Mouse (Mus musculus) neural tube, embryonic 12.5 days (tissue): ENCODE measurements around the gene Klk13. TPM values are rescaled to one million over a fixed set of nuclear protein-coding genes. Genes with fewer than 3 reads are reported as not detected.

Source experiments
- ATAC-seq: fragments of 200-750 bp; cut with Nextera tagmentation; 2 replicates; pipeline ENCODE4 v1.8.0; 2017; ENCODE audit warnings: low read depth, mild to moderate bottlenecking, moderate TSS enrichment, moderate library complexity; ENCODE audit not compliant: low FRiP score
- H3K27ac ChIP-seq: fragments of 300-500 bp; sonication (generic); 2 replicates; pipeline ENCODE4 v1.5.1; 2016
- H3K27me3 ChIP-seq: fragments of 300-500 bp; sonication (generic); replicated peaks from 2 replicates; pipeline ENCODE4 v1.6.1; 2016; ENCODE audit warnings: mild to moderate bottlenecking
- H3K36me3 ChIP-seq: fragments of 300-500 bp; sonication (generic); 2 replicates; pipeline ENCODE4 v1.6.1; 2016; ENCODE audit warnings: mild to moderate bottlenecking
- H3K4me1 ChIP-seq: fragments of 300-500 bp; sonication (generic); 2 replicates; pipeline ENCODE4 v1.6.1; 2016
- H3K4me2 ChIP-seq: fragments of 300-500 bp; sonication (generic); replicated peaks from 2 replicates; pipeline ENCODE4 v1.6.1; 2016; ENCODE audit warnings: mild to moderate bottlenecking
- H3K4me3 ChIP-seq: fragments of 300-500 bp; sonication (generic); 2 replicates; pipeline ENCODE4 v1.5.1; 2016
- H3K9ac ChIP-seq: fragments of 300-500 bp; sonication (generic); 2 replicates; pipeline ENCODE4 v1.6.1; 2016; ENCODE audit warnings: mild to moderate bottlenecking
- H3K9me3 ChIP-seq: fragments of 300-500 bp; sonication (generic); 2 replicates; pipeline ENCODE4 v1.6.1; 2016; ENCODE audit warnings: mild to moderate bottlenecking
- WGBS: fragments of 180-500 bp; shearing (Covaris S2); methylation state at CpG from one replicate; pipeline ENCODE4 v1.1.7; 2016; 5-methylcytosine and 5-hydroxymethylcytosine counted together
- polyA plus RNA-seq: library from polyadenylated mRNA; unstranded; fragments of >200 nt; fragmentation: Nextera tagmentation; extraction: Ambion mirVana; gene quantifications from 2 replicates; pipeline ENCODE4 v1.2.1, GENCODE M21; 2016

Gene Klk13
- polyA plus RNA-seq, 1 experiment from 2014 or later, result 0.10 TPM

DNA sequence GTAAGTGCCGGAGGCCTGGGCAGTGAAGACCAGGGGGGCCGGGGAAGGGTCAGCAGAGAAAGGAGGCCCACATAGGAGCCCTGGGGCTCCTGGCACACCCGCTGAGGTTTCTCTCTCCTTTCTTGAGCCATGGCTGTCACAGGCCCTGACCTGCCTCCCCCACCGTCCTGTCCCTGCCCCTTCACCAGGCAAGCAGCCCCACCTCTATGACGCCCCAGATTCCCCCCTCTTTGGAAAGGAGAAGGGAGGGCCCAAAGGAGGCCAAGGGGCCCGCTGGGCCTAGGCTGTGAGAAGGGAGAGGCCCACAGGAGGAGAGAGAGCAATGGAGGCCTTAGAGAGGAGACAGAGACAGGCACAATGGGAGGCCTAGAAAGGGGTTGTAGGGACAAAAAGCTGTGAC is 62.4 kb downstream of the Klk13 start:
- H3K4me3 ChIP-seq, result no peak overlapping the region
- no peaks in the 10 kb centered on the region for H3K4me1 ChIP-seq
- no peaks in the 10 kb centered on the region for H3K27me3 ChIP-seq
- ATAC-seq, result no peak
- H3K9ac ChIP-seq, result no peak overlapping the region
- WGBS, result 51% methylated on average over 6 of the region's 6 CpGs
- no peak overlapping the region for H3K27ac ChIP-seq
- H3K9me3 ChIP-seq, result no peaks in the 10 kb centered on the region
- H3K4me2 ChIP-seq, result no peak overlapping the region
- no peaks in the 10 kb centered on the region for H3K36me3 ChIP-seq

- Histone ChIP-seq H3K9ac (no peak overlapping the region), H3K4me3 (no peak overlapping the region), H3K36me3 (no peaks in the 10 kb centered on the region), H3K4me1 (no peaks in the 10 kb centered on the region), H3K4me2 (no peak overlapping the region), H3K27me3 (no peaks in the 10 kb centered on the region), H3K27ac (no peak overlapping the region), H3K9me3 (no peaks in the 10 kb centered on the region)
- 52% methylated on average over 7 of the region's 7 CpGs for WGBS
- no peak for ATAC-seq
Observed at GRCm38 (mm10) chr7:43775311-43776057, 63.1 kb downstream of the Klk13 start.

DNA sequence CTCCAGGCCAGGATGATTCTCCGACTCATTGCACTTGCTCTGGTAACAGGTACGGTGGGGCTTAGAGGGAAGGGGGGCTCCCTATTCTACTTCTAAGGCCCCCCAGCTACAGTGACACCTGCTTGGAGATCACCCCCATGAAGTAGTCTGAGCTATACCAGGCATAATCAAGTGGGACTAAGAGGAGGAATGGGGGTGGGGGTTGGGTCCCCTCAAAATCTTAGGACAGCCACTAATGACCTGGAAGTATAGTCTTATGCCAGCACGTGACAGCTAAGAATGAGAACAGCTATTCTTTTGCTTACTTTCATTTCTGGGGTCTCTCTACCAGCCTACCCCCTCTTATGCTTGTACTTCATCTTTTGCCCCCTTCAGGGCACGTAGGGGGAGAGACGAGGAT is 64.1 kb downstream of the Klk13 start:
- H3K27me3 ChIP-seq, result no peaks in the 10 kb centered on the region
- H3K4me3 ChIP-seq, result no peak overlapping the region
- no peak overlapping the region for H3K9ac ChIP-seq
- H3K4me1 ChIP-seq, result no peaks in the 10 kb centered on the region
- no peaks in the 10 kb centered on the region for H3K36me3 ChIP-seq
- H3K4me2 ChIP-seq, result no peak overlapping the region
- no peaks in the 10 kb centered on the region for H3K9me3 ChIP-seq
- ATAC-seq, result no peak
- no peak overlapping the region for H3K27ac ChIP-seq
- WGBS, result 89% methylated on average over 5 of the region's 5 CpGs

Other genes starting within 250 kb of the Klk13 start
- gene Vsig10l, start 249.4 kb upstream of the Klk13 start, polyA plus RNA-seq, result 4.6 and 5.5 TPM in 2 replicates
- gene Iglon5, start 222.5 kb upstream of the Klk13 start, polyA plus RNA-seq, result 4.0 and 4.5 TPM in 2 replicates
- not detected in 2 replicates for gene 4931406B18Rik, start 206.6 kb upstream of the Klk13 start, polyA plus RNA-seq
- 1.1 and 1.6 TPM in 2 replicates for gene Cd33, start 168.1 kb upstream of the Klk13 start, polyA plus RNA-seq
- 8.7 and 10.5 TPM in 2 replicates for gene Zfp658, start 150.3 kb upstream of the Klk13 start, polyA plus RNA-seq
- 14.5 and 15.0 TPM in 2 replicates for gene Zfp719, start 133.0 kb upstream of the Klk13 start, polyA plus RNA-seq
- 0.24 and 0.31 TPM in 2 replicates for gene Zfp819, start 105.4 kb upstream of the Klk13 start, polyA plus RNA-seq
- not detected in 2 replicates for gene Ceacam18, start 77.9 kb upstream of the Klk13 start, polyA plus RNA-seq
- 0.18 and 0.30 TPM in 2 replicates for gene Siglece, start 52.4 kb upstream of the Klk13 start, polyA plus RNA-seq
- gene Ctu1, start 40.6 kb upstream of the Klk13 start, polyA plus RNA-seq, result 19.6 and 19.9 TPM in 2 replicates
- not detected in 2 replicates for gene Klk14, start 22.1 kb upstream of the Klk13 start, polyA plus RNA-seq
- gene Klk12, start 56.3 kb downstream of the Klk13 start, polyA plus RNA-seq, result not detected in 2 replicates
- gene Klk11, start 62.0 kb downstream of the Klk13 start, polyA plus RNA-seq, result not detected in 2 replicates
- 0.24 TPM in 1 of 2 replicates, not detected in the other for gene Klk10, start 68.5 kb downstream of the Klk13 start, polyA plus RNA-seq
- not detected in 2 replicates for gene Klk9, start 79.3 kb downstream of the Klk13 start, polyA plus RNA-seq
- gene Klk8, start 85.0 kb downstream of the Klk13 start, polyA plus RNA-seq, result 5.0 and 7.3 TPM in 2 replicates
- not detected in 2 replicates for gene Klk7, start 98.7 kb downstream of the Klk13 start, polyA plus RNA-seq
- not detected in 2 replicates for gene Klk6, start 111.9 kb downstream of the Klk13 start, polyA plus RNA-seq
- gene Klk5, start 129.4 kb downstream of the Klk13 start, polyA plus RNA-seq, result not detected in 2 replicates
- gene Klk4, start 168.6 kb downstream of the Klk13 start, polyA plus RNA-seq, result 0.15 and 0.20 TPM in 2 replicates
- not detected in 2 replicates for gene Klk15, start 221.2 kb downstream of the Klk13 start, polyA plus RNA-seq
- gene Klk1b8, start 238.1 kb downstream of the Klk13 start, polyA plus RNA-seq, result not detected in 2 replicates